Mouse (Mus musculus): ENCODE measurements around the gene Sardh. TPM values are rescaled to one million over a fixed set of nuclear protein-coding genes. Genes with fewer than 3 reads are reported as not detected.

The Sardh gene
- polyA plus RNA-seq, 1 experiment from 2014 or later: 9.5 TPM

- Histone ChIP-seq H3K4me2 (ENCODE audit: low read depth, low read length) (no peak overlapping the region), H3K9ac (ENCODE audit: low read depth, low read length) (no peak overlapping the region), H3K27ac (ENCODE audit: low read length) (no peak overlapping the region), H3K9me3 (ENCODE audit: control insufficient read depth, low read length) (no peaks in the 10 kb centered on the region), H3K36me3 (ENCODE audit: control insufficient read depth, insufficient read depth, low read length) (no peaks in the 10 kb centered on the region), H3K4me1 (ENCODE audit: control insufficient read depth, insufficient read depth, low read length) (peaks cover 13% of the 10 kb centered on the region), H3K4me3 (ENCODE audit: low read length) (no peak overlapping the region), H3K27me3 (replicated peaks; ENCODE audit: control insufficient read depth, insufficient read depth, low read length) (no peaks in the 10 kb centered on the region)
- WGBS: 74% methylated on average over 12 of the region's 12 CpGs
- no peak for ATAC-seq
Observed at GRCm38 (mm10) chr2:27210676-27211210, 37.4 kb downstream of the Sardh start.

- H3K9me3 ChIP-seq (ENCODE audit: control insufficient read depth, low read length): no peaks in the 10 kb centered on the region
- H3K27me3 ChIP-seq (replicated peaks; ENCODE audit: control insufficient read depth, insufficient read depth, low read length): no peaks in the 10 kb centered on the region
- H3K4me1 ChIP-seq (ENCODE audit: control insufficient read depth, insufficient read depth, low read length): peaks cover 13% of the 10 kb centered on the region
- ATAC-seq: no peak
- H3K4me2 ChIP-seq (ENCODE audit: low read depth, low read length): no peak overlapping the region
- H3K9ac ChIP-seq (ENCODE audit: low read depth, low read length): no peak overlapping the region
- H3K36me3 ChIP-seq (ENCODE audit: control insufficient read depth, insufficient read depth, low read length): no peaks in the 10 kb centered on the region
- no peak overlapping the region for H3K4me3 ChIP-seq (ENCODE audit: low read length)
- whole genome bisulfite sequencing: 49% methylated on average over 7 of the region's 7 CpGs
- no peak overlapping the region for H3K27ac ChIP-seq (ENCODE audit: low read length)
Observed at GRCm38 (mm10) chr2:27210255-27210654, 37.9 kb downstream of the Sardh start.

- Histone ChIP-seq H3K27ac (ENCODE audit: low read length) (no peak overlapping the region), H3K9me3 (ENCODE audit: control insufficient read depth, low read length) (no peaks in the 10 kb centered on the region)
- 43% methylated on average over 5 of the region's 5 CpGs for WGBS
Observed at GRCm38 (mm10) chr2:27209816-27210215, 38.3 kb downstream of the Sardh start.

GRCm38 (mm10) chr2:27209370-27209769, 38.8 kb downstream of the Sardh start:
- no peaks in the 10 kb centered on the region for H3K9me3 ChIP-seq (ENCODE audit: control insufficient read depth, low read length)
- no peaks in the 10 kb centered on the region for H3K27me3 ChIP-seq (replicated peaks; ENCODE audit: control insufficient read depth, insufficient read depth, low read length)
- H3K4me2 ChIP-seq (ENCODE audit: low read depth, low read length): no peak overlapping the region
- 65% methylated on average over 9 of the region's 9 CpGs for WGBS
- no peak overlapping the region for H3K4me3 ChIP-seq (ENCODE audit: low read length)
- ATAC-seq: no peak
- H3K4me1 ChIP-seq (ENCODE audit: control insufficient read depth, insufficient read depth, low read length): peaks cover 13% of the 10 kb centered on the region
- H3K27ac ChIP-seq (ENCODE audit: low read length): no peak overlapping the region; the same call in 1 of the 2 replicates
- no peaks in the 10 kb centered on the region for H3K36me3 ChIP-seq (ENCODE audit: control insufficient read depth, insufficient read depth, low read length)
- peak overlapping the region; percentile 19; the same call in 1 of the 2 replicates for H3K9ac ChIP-seq (ENCODE audit: low read depth, low read length)

More at GRCm38 (mm10) chr2:27209816-27210215, 38.3 kb downstream of the Sardh start:
- Histone ChIP-seq H3K27me3 (replicated peaks; ENCODE audit: control insufficient read depth, insufficient read depth, low read length) (no peaks in the 10 kb centered on the region), H3K9ac (ENCODE audit: low read depth, low read length) (peak overlapping the region; percentile 19; the same call in 1 of the 2 replicates), H3K36me3 (ENCODE audit: control insufficient read depth, insufficient read depth, low read length) (no peaks in the 10 kb centered on the region), H3K4me2 (ENCODE audit: low read depth, low read length) (no peak overlapping the region), H3K4me1 (ENCODE audit: control insufficient read depth, insufficient read depth, low read length) (peaks cover 13% of the 10 kb centered on the region), H3K4me3 (ENCODE audit: low read length) (no peak overlapping the region)
- ATAC-seq: no peak

GRCm38 (mm10) chr2:27207126-27207525, 41.0 kb downstream of the Sardh start:
- Histone ChIP-seq H3K4me3 (ENCODE audit: low read length) (no peak overlapping the region), H3K27me3 (replicated peaks; ENCODE audit: control insufficient read depth, insufficient read depth, low read length) (no peaks in the 10 kb centered on the region), H3K4me2 (ENCODE audit: low read depth, low read length) (no peak overlapping the region), H3K9ac (ENCODE audit: low read depth, low read length) (no peak overlapping the region), H3K27ac (ENCODE audit: low read length) (no peak overlapping the region), H3K36me3 (ENCODE audit: control insufficient read depth, insufficient read depth, low read length) (no peaks in the 10 kb centered on the region), H3K4me1 (ENCODE audit: control insufficient read depth, insufficient read depth, low read length) (peaks cover 13% of the 10 kb centered on the region), H3K9me3 (ENCODE audit: control insufficient read depth, low read length) (no peaks in the 10 kb centered on the region)
- ATAC-seq: no peak
- 89% methylated on average over 5 of the region's 5 CpGs for WGBS

GRCm38 (mm10) chr2:27206128-27206797, 41.9 kb downstream of the Sardh start:
- H3K9ac ChIP-seq (ENCODE audit: low read depth, low read length): no peak overlapping the region
- H3K9me3 ChIP-seq (ENCODE audit: control insufficient read depth, low read length): no peaks in the 10 kb centered on the region
- 58% methylated on average over 15 of the region's 15 CpGs for WGBS
- no peak; the same call in 1 of the 2 replicates for ATAC-seq
- H3K4me3 ChIP-seq (ENCODE audit: low read length): no peak overlapping the region
- no peaks in the 10 kb centered on the region for H3K36me3 ChIP-seq (ENCODE audit: control insufficient read depth, insufficient read depth, low read length)
- H3K4me1 ChIP-seq (ENCODE audit: control insufficient read depth, insufficient read depth, low read length): peaks cover 13% of the 10 kb centered on the region
- H3K4me2 ChIP-seq (ENCODE audit: low read depth, low read length): no peak overlapping the region
- H3K27ac ChIP-seq (ENCODE audit: low read length): peak overlapping the region; percentile 15; the same call in 1 of the 2 replicates
- no peaks in the 10 kb centered on the region for H3K27me3 ChIP-seq (replicated peaks; ENCODE audit: control insufficient read depth, insufficient read depth, low read length)

- H3K4me3 ChIP-seq (ENCODE audit: low read length): no peak overlapping the region
- H3K4me2 ChIP-seq (ENCODE audit: low read depth, low read length): no peak overlapping the region
- ATAC-seq: no peak
- H3K27me3 ChIP-seq (replicated peaks; ENCODE audit: control insufficient read depth, insufficient read depth, low read length): no peaks in the 10 kb centered on the region
- no peaks in the 10 kb centered on the region for H3K9me3 ChIP-seq (ENCODE audit: control insufficient read depth, low read length)
- H3K27ac ChIP-seq (ENCODE audit: low read length): 0 out of 2 replicates have a peak overlapping the region, but pooled peaks have one; percentile 15
- no peaks in the 10 kb centered on the region for H3K36me3 ChIP-seq (ENCODE audit: control insufficient read depth, insufficient read depth, low read length)
- H3K9ac ChIP-seq (ENCODE audit: low read depth, low read length): no peak overlapping the region
- H3K4me1 ChIP-seq (ENCODE audit: control insufficient read depth, insufficient read depth, low read length): peaks cover 13% of the 10 kb centered on the region
- WGBS: 70% methylated on average over 10 of the region's 10 CpGs
Observed at GRCm38 (mm10) chr2:27205666-27206065, 42.5 kb downstream of the Sardh start.

GRCm38 (mm10) chr2:27200586-27200985, 47.6 kb downstream of the Sardh start:
- Histone ChIP-seq H3K27me3 (replicated peaks; ENCODE audit: control insufficient read depth, insufficient read depth, low read length) (no peaks in the 10 kb centered on the region), H3K36me3 (ENCODE audit: control insufficient read depth, insufficient read depth, low read length) (no peaks in the 10 kb centered on the region), H3K9ac (ENCODE audit: low read depth, low read length) (no peak overlapping the region), H3K4me1 (ENCODE audit: control insufficient read depth, insufficient read depth, low read length) (peaks cover 5% of the 10 kb centered on the region; the same call in 1 of the 2 replicates), H3K4me2 (ENCODE audit: low read depth, low read length) (no peak overlapping the region), H3K4me3 (ENCODE audit: low read length) (no peak overlapping the region), H3K9me3 (ENCODE audit: control insufficient read depth, low read length) (no peaks in the 10 kb centered on the region), H3K27ac (ENCODE audit: low read length) (no peak overlapping the region)
- 79% methylated on average over 1 of the region's 1 CpGs for WGBS
- no peak for ATAC-seq

GRCm38 (mm10) chr2:27198551-27199246, 49.4 kb downstream of the Sardh start:
- no peak for ATAC-seq
- Histone ChIP-seq H3K4me1 (ENCODE audit: control insufficient read depth, insufficient read depth, low read length) (peaks cover 5% of the 10 kb centered on the region; the same call in 1 of the 2 replicates), H3K27ac (ENCODE audit: low read length) (no peak overlapping the region), H3K9ac (ENCODE audit: low read depth, low read length) (no peak overlapping the region), H3K27me3 (replicated peaks; ENCODE audit: control insufficient read depth, insufficient read depth, low read length) (no peaks in the 10 kb centered on the region), H3K4me3 (ENCODE audit: low read length) (no peak overlapping the region), H3K9me3 (ENCODE audit: control insufficient read depth, low read length) (no peaks in the 10 kb centered on the region), H3K4me2 (ENCODE audit: low read depth, low read length) (no peak overlapping the region), H3K36me3 (ENCODE audit: control insufficient read depth, insufficient read depth, low read length) (no peaks in the 10 kb centered on the region)
- 54% methylated on average over 5 of the region's 5 CpGs for WGBS
